Mouse (Mus musculus): ENCODE data around the gene Znrf4. TPM values are rescaled to one million over a fixed set of nuclear protein-coding genes. Genes with fewer than 3 reads are reported as not detected.

The Znrf4 gene
- polyA plus RNA-seq (2017; shearing (Covaris generic)), result not detected

- ATAC-seq, result no peak
Observed at GRCm38 (mm10) chr17:56512310-56512709, at the start of gene Znrf4. Gene Znrf4 (minus strand): TSS chr17:56512431.

DNA sequence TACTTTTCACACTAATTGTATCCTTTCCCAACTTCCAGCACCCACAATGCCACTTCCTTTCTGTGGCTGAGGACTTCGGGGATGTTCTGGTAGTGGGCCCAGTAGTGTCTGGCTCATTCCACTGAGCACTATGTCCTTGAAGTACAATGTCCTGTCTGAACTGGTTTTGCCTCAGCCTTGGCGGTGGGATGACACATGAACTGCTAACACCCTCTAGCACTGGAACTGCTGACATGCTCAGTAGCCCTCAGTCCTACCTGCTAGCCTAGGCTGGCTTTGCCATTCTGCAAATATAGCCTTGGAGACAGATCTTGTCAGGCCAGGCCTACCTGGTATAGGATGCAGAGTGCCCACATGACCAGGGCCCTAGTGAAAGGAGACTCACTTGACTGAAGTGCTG is 49.6 kb upstream of the Znrf4 start:
- ATAC-seq, result no peak

- ATAC-seq, result no peak
Observed at GRCm38 (mm10) chr17:56560131-56560530, 47.9 kb upstream of the Znrf4 start.

GRCm38 (mm10) chr17:56559386-56559785 is 47.2 kb upstream of the Znrf4 start:
- ATAC-seq, result no peak

DNA sequence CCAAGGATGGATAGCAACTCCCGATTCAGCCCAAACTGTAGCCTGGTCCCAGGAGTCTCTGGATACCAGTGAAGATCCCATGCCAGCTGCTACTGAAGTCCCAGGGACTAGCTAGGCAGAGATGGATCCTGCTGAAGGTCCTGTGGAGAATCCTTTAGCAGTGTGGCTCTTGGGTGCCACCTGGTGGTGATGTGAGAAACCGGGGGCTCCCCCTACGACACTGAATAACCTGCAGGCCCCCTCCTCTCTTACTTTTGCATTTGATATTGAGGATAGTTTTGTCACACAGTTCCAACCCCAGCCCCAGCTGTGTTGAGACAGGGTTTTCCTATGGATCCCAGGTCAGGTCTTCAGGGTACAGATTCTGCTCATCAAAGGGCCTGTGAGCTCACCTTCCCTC is 46.2 kb upstream of the Znrf4 start:
- peak; percentile 65 for ATAC-seq

- no peak for ATAC-seq
Observed at GRCm38 (mm10) chr17:56554122-56554551, 41.9 kb upstream of the Znrf4 start, which contains the start of gene Gm20219. Gene Gm20219 (minus strand): TSS chr17:56554387.

- ATAC-seq, result peak; percentile 90
Observed at GRCm38 (mm10) chr17:56552781-56553363, 40.6 kb upstream of the Znrf4 start.

- ATAC-seq, result no peak
Observed at GRCm38 (mm10) chr17:56551841-56552581, 39.8 kb upstream of the Znrf4 start.

- ATAC-seq, result no peak
Observed at GRCm38 (mm10) chr17:56550784-56551475, 38.7 kb upstream of the Znrf4 start.

DNA sequence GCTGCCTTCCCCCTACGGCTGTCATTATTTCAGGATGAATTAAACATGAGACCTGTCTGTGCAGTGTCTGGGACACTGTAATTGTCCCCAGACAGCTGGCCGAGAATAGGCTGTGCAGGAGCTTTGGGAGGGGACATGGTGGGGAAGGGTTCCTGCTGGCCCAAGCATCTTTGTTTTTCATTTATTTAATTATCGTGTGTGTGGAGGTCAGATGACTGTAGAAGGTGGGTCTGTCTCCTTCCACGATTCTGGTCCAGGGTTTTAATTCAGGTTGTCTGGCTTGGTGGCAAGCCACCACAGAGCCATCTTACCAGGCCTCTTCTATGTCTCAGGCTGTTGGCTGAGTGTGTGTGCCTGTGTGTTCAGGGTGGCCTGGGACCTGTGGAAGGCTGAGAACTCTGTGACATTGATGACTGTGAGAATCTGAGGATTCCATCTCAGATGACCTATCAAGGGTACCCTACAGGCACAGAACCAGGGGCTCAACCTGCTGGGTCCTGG is 36.4 kb upstream of the Znrf4 start:
- no peak for ATAC-seq

GRCm38 (mm10) chr17:56547846-56548604 is 35.8 kb upstream of the Znrf4 start:
- no peak for ATAC-seq

DNA sequence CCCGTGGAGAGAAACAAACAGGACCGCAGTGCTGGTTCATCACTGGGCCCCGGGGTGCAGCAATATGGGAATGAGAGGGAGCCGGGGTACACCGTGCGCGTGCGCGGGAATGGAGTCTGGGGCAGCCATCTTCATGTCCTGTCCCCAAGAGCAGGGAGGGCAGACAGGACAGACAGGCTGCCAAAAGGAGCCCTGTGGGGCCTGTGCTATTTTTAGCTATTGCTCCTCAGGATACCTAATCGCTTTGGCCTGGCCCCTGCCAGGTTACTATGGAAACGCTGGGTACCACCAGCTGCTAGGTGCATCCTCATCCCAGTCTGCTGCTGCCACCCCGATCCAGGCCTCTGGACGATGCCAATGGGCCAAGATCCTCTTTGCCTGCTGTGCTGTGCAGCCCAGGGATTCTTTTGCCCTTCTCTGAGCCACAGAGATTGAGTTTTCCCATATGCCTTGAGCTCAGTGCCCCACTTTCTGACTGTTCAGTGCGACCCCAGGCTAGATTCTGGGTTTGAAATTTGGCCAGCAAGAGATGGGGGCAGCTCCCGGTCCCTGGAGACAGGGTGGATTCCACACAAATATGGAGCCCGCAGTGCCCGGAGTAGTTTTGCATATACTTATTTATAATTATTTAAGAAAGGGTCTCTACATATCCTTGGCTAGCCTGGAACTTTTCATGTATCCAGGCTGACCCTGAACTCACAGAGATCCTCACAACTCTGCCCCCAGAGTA is 35.0 kb upstream of the Znrf4 start:
- ATAC-seq, result no peak

GRCm38 (mm10) chr17:56546576-56546975 is 34.3 kb upstream of the Znrf4 start:
- no peak for ATAC-seq

DNA sequence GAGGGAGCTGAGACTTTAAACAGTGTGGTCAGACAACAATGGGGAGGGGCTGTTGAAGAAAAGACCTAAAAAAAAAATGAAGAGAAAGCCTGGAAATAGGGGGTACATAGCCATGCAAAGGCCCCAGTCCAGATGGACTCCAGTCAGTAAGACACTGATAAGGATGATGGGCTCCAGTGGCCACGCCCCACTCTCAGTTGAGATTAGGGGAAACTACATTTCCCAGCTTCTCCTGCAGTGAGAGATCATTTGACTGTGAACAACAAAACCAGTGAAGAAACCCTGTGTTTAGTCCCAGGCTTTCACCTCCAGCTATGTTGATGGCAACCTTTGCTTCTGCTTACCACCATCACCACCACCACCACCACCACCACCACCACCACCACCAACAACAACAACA is 33.7 kb upstream of the Znrf4 start:
- ATAC-seq, result no peak

GRCm38 (mm10) chr17:56544699-56545387 is 32.6 kb upstream of the Znrf4 start:
- ATAC-seq, result no peak

DNA sequence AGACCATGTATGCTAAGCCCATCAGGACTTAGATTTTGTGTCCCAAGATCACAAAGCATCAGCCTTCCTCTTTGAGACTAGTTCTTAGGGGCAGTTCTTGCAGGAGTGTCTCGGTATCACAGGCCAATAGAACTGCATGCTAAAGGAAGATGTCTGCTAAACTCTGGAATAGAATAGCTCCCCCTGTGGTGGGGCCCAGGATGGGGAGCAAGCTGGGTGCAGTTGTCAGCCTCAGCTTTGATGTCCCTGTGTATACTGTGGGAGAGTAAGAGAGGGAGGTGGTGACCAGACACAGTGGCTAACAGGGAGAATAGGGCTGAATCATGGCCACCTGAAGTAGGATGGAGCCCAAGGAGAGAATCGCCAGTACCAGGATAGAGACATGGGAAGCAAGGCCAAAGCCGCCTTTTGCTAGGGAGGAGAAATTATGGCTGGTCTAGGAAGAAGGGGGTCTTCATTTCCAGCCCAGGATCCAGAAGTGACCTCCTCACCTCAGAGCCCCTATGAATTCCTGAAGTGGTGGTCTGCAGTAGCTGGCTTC is 31.5 kb upstream of the Znrf4 start:
- no peak for ATAC-seq

GRCm38 (mm10) chr17:56542736-56543135 is 30.5 kb upstream of the Znrf4 start:
- ATAC-seq, result no peak

DNA sequence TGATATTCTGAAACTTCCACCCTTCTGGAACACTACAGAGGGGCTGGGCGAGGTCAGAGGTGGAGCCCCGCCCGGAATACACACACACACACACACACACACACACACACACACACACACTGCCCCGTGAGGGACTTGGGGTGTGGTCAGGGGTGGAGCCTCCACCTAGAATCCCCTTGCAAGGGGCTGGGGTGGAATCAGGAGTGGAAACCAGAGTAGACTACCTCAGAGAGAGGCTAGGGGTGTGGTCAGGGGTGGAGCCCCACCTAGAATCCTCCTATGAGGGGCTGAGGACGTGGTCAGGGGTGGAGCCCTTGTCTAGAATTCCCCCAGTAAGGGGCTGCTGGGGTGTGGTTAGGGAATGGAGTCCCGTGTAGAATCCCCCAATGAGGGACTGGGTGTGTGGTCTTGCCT is 28.3 kb upstream of the Znrf4 start:
- no peak for ATAC-seq

DNA sequence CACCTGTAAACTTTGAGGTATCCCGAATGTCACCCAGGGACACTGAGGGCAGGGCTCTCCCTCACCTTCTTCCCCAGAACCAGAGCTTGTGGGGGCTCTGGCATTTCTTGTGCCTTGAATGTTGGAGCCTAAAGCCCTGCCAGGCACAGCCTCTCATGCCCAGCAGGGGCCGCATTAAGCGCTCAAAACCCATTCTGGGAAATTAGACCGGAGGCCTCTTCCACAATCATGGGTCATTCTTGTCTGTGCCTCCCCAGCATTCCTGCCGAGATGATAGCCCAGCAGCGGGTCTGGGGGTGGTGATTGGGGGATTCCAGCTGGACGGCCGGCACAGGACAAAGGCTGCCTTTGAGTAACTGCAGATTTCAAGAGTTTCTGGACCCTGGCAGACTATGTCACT is 25.7 kb upstream of the Znrf4 start:
- no peak for ATAC-seq

GRCm38 (mm10) chr17:56536874-56537273 is 24.6 kb upstream of the Znrf4 start:
- no peak for ATAC-seq

GRCm38 (mm10) chr17:56536192-56536591 is 24.0 kb upstream of the Znrf4 start:
- ATAC-seq, result no peak
